Mouse (Mus musculus) kidney, postnatal 0 days (tissue): Measurements from ENCODE around the gene Zfp445. TPM values are rescaled to one million over a fixed set of nuclear protein-coding genes. Genes with fewer than 3 reads are reported as not detected.

Experiments used
- ATAC-seq: fragments of 200-750 bp; cut with Nextera tagmentation; replicated peaks from 2 replicates; pipeline ENCODE4 v1.8.0; 2017; ENCODE audit warnings: low read depth, moderate number of reproducible peaks, moderate TSS enrichment, moderate library complexity; ENCODE audit not compliant: low FRiP score
- DNase-seq: peaks from one replicate; pipeline ENCODE4 v3.0.0-alpha.2; 2016; ENCODE audit warnings: low spot score
- H3K27ac ChIP-seq: fragments of 300-500 bp; sonication (generic); 2 replicates; pipeline ENCODE4 v1.5.1; 2014; ENCODE audit warnings: mild to moderate bottlenecking
- H3K27me3 ChIP-seq: fragments of 300-500 bp; sonication (generic); 2 replicates; pipeline ENCODE4 v1.6.1; 2014; ENCODE audit warnings: low read length, mixed read lengths; ENCODE audit not compliant: insufficient read depth
- H3K36me3 ChIP-seq: fragments of 300-500 bp; sonication (generic); 2 replicates; pipeline ENCODE4 v1.6.1; 2014; ENCODE audit warnings: low read length, mixed read lengths; ENCODE audit not compliant: insufficient read depth
- H3K4me1 ChIP-seq: fragments of 300-500 bp; sonication (generic); replicated peaks from 2 replicates; pipeline ENCODE4 v1.6.1; 2014; ENCODE audit warnings: antibody characterized with exemption, low read length, mixed read lengths; ENCODE audit not compliant: insufficient read depth
- H3K4me2 ChIP-seq: fragments of 300-500 bp; sonication (generic); 2 replicates; pipeline ENCODE4 v1.6.1; 2014; ENCODE audit warnings: mild to moderate bottlenecking, low read length, moderate library complexity, mixed read lengths
- H3K4me3 ChIP-seq: fragments of 300-500 bp; sonication (generic); replicated peaks from 2 replicates; pipeline ENCODE4 v1.5.1; 2014; ENCODE audit warnings: low read depth, low read length
- H3K9ac ChIP-seq: fragments of 300-500 bp; sonication (generic); 2 replicates; pipeline ENCODE4 v1.6.1; 2014; ENCODE audit warnings: low read depth, low read length
- H3K9me3 ChIP-seq: fragments of 300-500 bp; sonication (generic); replicated peaks from 2 replicates; pipeline ENCODE4 v1.6.1; 2016; ENCODE audit warnings: low read length, inconsistent platforms, mixed read lengths
- CTCF ChIP-seq: IDR thresholded peaks from 2 replicates; pipeline ENCODE4 v1.5.1; 2016; ENCODE audit warnings: antibody characterized with exemption, low read depth, mild to moderate bottlenecking, moderate library complexity
- WGBS: fragments of 180-500 bp; shearing (Covaris S2); extraction: QIAGEN DNeasy Blood & Tissue Kit; methylation state at CpG from one replicate; pipeline ENCODE4 v1.1.7; 2014; 5-methylcytosine and 5-hydroxymethylcytosine counted together
- polyA plus RNA-seq: library from polyadenylated mRNA; unstranded; fragments of >200 nt; fragmentation: Nextera tagmentation; extraction: Ambion mirVana; gene quantifications from 2 replicates; pipeline ENCODE4 v1.2.1, GENCODE M21; 2015

Zfp445 gene
- polyA plus RNA-seq, 1 experiment from 2014 or later, result 33.0 TPM

DNA sequence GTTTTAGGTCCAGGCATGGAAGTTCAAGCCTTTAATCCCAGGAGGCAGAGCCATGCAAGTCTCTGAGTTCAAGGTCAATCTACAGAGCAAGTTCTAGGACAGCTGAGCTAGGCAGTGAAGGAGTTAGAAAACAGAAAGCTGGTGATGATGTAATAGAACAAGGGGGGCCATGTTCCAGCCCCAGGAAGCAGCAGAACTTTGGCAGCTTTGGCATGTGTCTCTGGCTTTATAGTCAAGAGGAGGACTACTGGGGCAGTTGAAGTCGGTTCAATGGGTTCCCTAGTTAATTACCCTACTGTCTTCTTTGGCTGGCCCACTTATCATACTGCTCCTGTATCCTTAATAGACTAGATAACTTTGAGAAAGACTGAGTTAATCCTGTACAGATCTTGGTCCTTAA, 8.8 kb upstream of the Zfp445 start:
- no peak for ATAC-seq

DNA sequence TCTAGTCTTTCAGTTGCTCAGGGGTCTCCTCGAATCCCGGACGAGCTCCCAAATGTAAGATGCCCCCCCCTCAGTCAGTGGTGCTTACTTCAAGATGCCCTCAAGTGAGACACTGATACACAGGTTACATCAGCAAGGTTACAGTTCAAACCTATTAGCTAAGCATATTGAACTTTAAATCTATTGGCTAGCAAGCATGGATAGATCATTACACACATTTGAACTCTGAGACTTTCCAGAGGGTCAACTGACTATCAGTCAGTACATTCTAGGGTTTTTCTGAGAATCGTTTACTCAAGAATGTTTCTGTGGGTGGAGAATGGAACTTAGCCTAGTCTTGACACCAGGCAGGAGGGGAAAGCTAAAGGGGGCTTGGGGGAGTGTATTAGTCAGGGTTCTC, 6.8 kb upstream of the Zfp445 start:
- Histone ChIP-seq H3K36me3 (no peaks in the 10 kb centered on the region), H3K9ac (no peak overlapping the region), H3K9me3 (no peaks in the 10 kb centered on the region), H3K27ac (no peak overlapping the region), H3K4me1 (no peaks in the 10 kb centered on the region), H3K4me3 (no peak overlapping the region), H3K4me2 (no peak overlapping the region), H3K27me3 (no peaks in the 10 kb centered on the region)
- no peak for TF ChIP-seq CTCF
- DNase-seq, result no peak
- ATAC-seq, result no peak
- WGBS, result 86% methylated on average over 4 of the region's 4 CpGs

More for the DNA sequence above, 8.8 kb upstream of the Zfp445 start:
- no peak overlapping the region for H3K4me3 ChIP-seq
- no peak overlapping the region for H3K4me2 ChIP-seq
- TF ChIP-seq CTCF, result no peak
- no peaks in the 10 kb centered on the region for H3K27me3 ChIP-seq
- no peaks in the 10 kb centered on the region for H3K36me3 ChIP-seq
- H3K9me3 ChIP-seq, result no peaks in the 10 kb centered on the region
- WGBS, result 70% methylated on average over 1 of the region's 1 CpGs
- H3K27ac ChIP-seq, result no peak overlapping the region
- no peak for DNase-seq
- H3K9ac ChIP-seq, result no peak overlapping the region
- H3K4me1 ChIP-seq, result no peaks in the 10 kb centered on the region

DNA sequence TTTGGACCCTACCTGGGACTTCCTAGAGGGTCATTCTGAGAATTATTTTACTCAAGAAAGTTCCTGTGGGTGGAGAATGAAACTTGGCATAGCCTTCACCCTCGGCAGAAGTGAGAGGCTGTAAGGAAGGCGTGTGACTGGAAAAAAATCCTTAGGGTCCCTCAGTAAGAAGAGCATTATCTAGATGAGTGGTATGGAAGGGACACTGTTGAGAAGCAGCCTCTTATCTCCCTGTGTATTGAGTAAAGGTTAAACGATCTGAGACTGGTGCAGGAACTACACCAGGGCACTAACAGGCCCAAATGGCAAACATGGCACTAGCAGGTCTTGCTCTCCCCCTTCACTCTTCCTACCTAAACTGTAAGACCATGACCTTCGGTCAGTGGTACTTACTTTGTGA, 386 bp upstream of the Zfp445 start:
- Histone ChIP-seq H3K36me3 (peaks cover 12% of the 10 kb centered on the region), H3K9ac (no peak overlapping the region; the same call in 1 of the 2 replicates), H3K4me3 (peak overlapping the region; percentile 69), H3K27me3 (no peaks in the 10 kb centered on the region), H3K4me2 (peak overlapping the region; percentile 66), H3K9me3 (peaks cover 4% of the 10 kb centered on the region; the same call in 1 of the 2 replicates), H3K4me1 (peaks cover 8% of the 10 kb centered on the region), H3K27ac (no peak overlapping the region)
- WGBS, result 79% methylated on average over 4 of the region's 4 CpGs
- no peak for TF ChIP-seq CTCF
- ATAC-seq, result no peak; the same call in none of the 2 replicates
- no peak for DNase-seq

DNA sequence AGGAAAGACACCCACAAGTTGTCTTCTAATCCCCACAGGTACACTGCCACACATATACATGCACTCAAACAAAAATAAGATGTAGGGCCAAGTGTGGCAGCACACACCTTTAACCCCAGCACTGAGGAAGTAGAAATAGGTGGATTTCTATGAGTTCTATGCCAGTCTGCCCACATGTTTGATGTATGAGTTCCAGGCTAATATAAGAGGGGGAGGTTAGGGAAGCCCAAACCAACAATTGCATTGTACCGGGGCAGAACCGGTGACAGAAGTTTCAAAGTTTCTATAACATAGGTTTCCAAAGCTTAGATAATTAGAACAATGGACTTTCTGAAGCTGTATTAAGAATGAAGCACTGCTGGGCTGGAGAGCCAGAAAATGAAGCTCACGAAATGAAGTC, 958 bp downstream of the Zfp445 start:
- ATAC-seq (no peak), DNase-seq (no peak)

DNA sequence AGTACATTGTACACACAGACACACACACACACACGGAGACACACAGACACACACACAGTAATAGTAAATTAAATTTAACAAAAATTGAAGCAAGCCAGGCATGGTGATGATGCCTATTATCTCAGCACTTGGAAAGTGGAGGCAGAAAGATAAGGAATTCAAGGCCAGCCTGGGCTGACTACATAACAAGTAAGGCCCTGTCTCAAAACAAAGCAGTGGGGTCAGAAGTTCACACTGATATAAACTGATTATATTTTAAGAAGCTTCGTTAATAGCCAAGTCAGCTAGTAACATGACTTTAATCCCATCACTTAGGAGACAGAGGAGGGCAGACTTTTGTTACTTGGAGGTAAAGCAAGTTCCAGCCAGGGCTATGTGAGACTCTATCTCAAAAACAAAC, 2.1 kb downstream of the Zfp445 start:
- DNase-seq, result no peak
- H3K4me2 ChIP-seq, result no peak overlapping the region
- peaks cover 8% of the 10 kb centered on the region for H3K4me1 ChIP-seq
- no peak for TF ChIP-seq CTCF
- H3K9me3 ChIP-seq, result peaks cover 14% of the 10 kb centered on the region
- H3K4me3 ChIP-seq, result no peak overlapping the region
- 87% methylated on average over 2 of the region's 2 CpGs for WGBS
- no peaks in the 10 kb centered on the region for H3K27me3 ChIP-seq
- peaks cover 36% of the 10 kb centered on the region for H3K36me3 ChIP-seq
- H3K9ac ChIP-seq, result no peak overlapping the region
- no peak overlapping the region for H3K27ac ChIP-seq
- ATAC-seq, result no peak

More for the DNA sequence above, 958 bp downstream of the Zfp445 start:
- Histone ChIP-seq H3K4me1 (peaks cover 8% of the 10 kb centered on the region), H3K27me3 (no peaks in the 10 kb centered on the region), H3K36me3 (peaks cover 26% of the 10 kb centered on the region), H3K27ac (no peak overlapping the region), H3K4me3 (peak overlapping the region; percentile 69), H3K9ac (peak overlapping the region; percentile 88; the same call in 1 of the 2 replicates), H3K4me2 (peak overlapping the region; percentile 66), H3K9me3 (peaks cover 14% of the 10 kb centered on the region; the same call in 1 of the 2 replicates)
- no peak for TF ChIP-seq CTCF
- 59% methylated on average over 3 of the region's 3 CpGs for WGBS

DNA sequence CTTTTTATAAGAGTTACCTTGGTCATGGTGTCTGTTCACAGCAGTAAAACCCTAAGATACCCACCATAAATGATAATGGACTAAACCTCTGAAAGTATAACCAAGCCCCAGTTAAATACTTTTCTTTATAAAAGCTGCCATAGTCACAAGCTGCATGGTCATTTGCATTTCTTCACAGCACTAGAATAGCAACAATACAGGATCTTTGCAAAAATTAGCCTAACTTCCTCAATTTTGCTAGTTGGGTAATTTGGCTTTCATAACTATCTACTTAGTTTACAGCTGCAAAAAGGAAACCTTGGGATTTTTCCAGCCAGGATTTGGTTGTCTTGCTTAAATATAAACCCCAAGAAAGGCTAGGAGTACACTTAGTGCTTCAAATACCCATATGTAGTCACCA, 5.1 kb downstream of the Zfp445 start:
- Histone ChIP-seq H3K4me2 (no peak overlapping the region), H3K4me1 (peaks cover 8% of the 10 kb centered on the region), H3K4me3 (no peak overlapping the region), H3K27ac (no peak overlapping the region), H3K9me3 (peaks cover 17% of the 10 kb centered on the region), H3K9ac (no peak overlapping the region), H3K36me3 (peaks cover 62% of the 10 kb centered on the region), H3K27me3 (no peaks in the 10 kb centered on the region)
- no peak for ATAC-seq
- TF ChIP-seq CTCF, result no peak
- DNase-seq, result no peak

DNA sequence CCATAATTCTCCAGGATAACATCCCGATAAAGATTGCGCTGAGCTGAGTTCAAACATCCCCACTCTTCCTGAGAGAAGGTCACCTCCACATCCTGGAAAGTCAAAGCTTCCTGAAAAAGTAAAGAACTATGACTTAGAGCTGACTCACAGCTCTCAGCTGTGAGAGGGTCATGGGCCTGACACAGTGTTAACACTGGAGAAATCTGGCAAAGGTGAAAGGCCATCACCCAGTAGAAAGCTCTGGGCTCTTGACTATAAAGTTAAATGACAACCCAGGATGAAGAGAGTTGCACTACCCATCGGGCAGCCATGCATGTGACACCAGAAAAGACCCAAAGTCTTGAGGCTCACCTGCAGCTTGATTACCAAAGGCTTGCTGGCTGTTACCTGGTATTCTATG, 9.1 kb downstream of the Zfp445 start:
- 99% methylated on average over 3 of the region's 3 CpGs for WGBS
- ATAC-seq, result no peak

More for the DNA sequence above, 9.1 kb downstream of the Zfp445 start:
- Histone ChIP-seq H3K27ac (no peak overlapping the region), H3K27me3 (no peaks in the 10 kb centered on the region), H3K4me2 (no peak overlapping the region), H3K9me3 (peaks cover 28% of the 10 kb centered on the region), H3K36me3 (peaks cover 91% of the 10 kb centered on the region), H3K4me3 (no peak overlapping the region), H3K9ac (no peak overlapping the region), H3K4me1 (no peaks in the 10 kb centered on the region)
- no peak for TF ChIP-seq CTCF
- no peak for DNase-seq
